Mouse (Mus musculus) neural tube, embryonic 14.5 days (tissue): ENCODE results near the gene Olfr1290. TPM values are rescaled to one million over a fixed set of nuclear protein-coding genes. Genes with fewer than 3 reads are reported as not detected.

Source experiments
- ATAC-seq: fragments of 200-750 bp; cut with Nextera tagmentation; 2 replicates; pipeline ENCODE4 v1.8.0; 2017; ENCODE audit warnings: low read depth, mild to moderate bottlenecking, moderate TSS enrichment, moderate library complexity
- H3K27ac ChIP-seq: fragments of 300-500 bp; sonication (generic); 2 replicates; pipeline ENCODE4 v1.5.1; 2014; ENCODE audit warnings: low read depth, mild to moderate bottlenecking, control low read depth, low read length, moderate library complexity, mixed read lengths
- H3K27me3 ChIP-seq: fragments of 300-500 bp; sonication (generic); 2 replicates; pipeline ENCODE4 v1.6.1; 2014; ENCODE audit warnings: low read length; ENCODE audit not compliant: control insufficient read depth, insufficient read depth
- H3K36me3 ChIP-seq: fragments of 300-500 bp; sonication (generic); 2 replicates; pipeline ENCODE4 v1.6.1; 2014; ENCODE audit warnings: low read length, mixed read lengths; ENCODE audit not compliant: control insufficient read depth, insufficient read depth
- H3K4me1 ChIP-seq: fragments of 300-500 bp; sonication (generic); 2 replicates; pipeline ENCODE4 v1.6.1; 2014; ENCODE audit warnings: low read length; ENCODE audit not compliant: control insufficient read depth, insufficient read depth
- H3K4me2 ChIP-seq: fragments of 300-500 bp; sonication (generic); 2 replicates; pipeline ENCODE4 v1.6.1; 2014; ENCODE audit warnings: mild to moderate bottlenecking, low read depth, low read length, control low read depth
- H3K4me3 ChIP-seq: fragments of 300-500 bp; sonication (generic); 2 replicates; pipeline ENCODE4 v1.5.1; 2014; ENCODE audit warnings: low read depth, low read length, control low read depth, mixed read lengths
- H3K9ac ChIP-seq: fragments of 300-500 bp; sonication (generic); replicated peaks from 2 replicates; pipeline ENCODE4 v1.6.1; 2014; ENCODE audit warnings: low read depth, mild to moderate bottlenecking, control low read depth, low read length, mixed read lengths
- H3K9me3 ChIP-seq: fragments of 300-500 bp; sonication (generic); 2 replicates; pipeline ENCODE4 v1.6.1; 2016; ENCODE audit warnings: low read length; ENCODE audit not compliant: control insufficient read depth
- WGBS: fragments of 180-500 bp; shearing (Covaris S2); extraction: QIAGEN DNeasy Blood & Tissue Kit; methylation state at CpG from one replicate; pipeline ENCODE4 v1.1.7; 2014; 5-methylcytosine and 5-hydroxymethylcytosine counted together
- polyA plus RNA-seq: library from polyadenylated mRNA; unstranded; fragments of >200 nt; fragmentation: Nextera tagmentation; extraction: Ambion mirVana; gene quantifications from 2 replicates; pipeline ENCODE4 v1.2.1, GENCODE M21; 2014

The Olfr1290 gene
- polyA plus RNA-seq = not detected in 2 replicates

GRCm38 (mm10) chr2:111493729-111494128 is at the start of gene Olfr1290:
Gene Olfr1290, minus strand, starts transcription at chr2:111493829.
- H3K27me3 ChIP-seq = no peaks in the 10 kb centered on the region
- no peak within 1 kb of the TSS for H3K27ac ChIP-seq
- H3K9ac ChIP-seq = no peak within 1 kb of the TSS
- H3K4me1 ChIP-seq = no peaks in the 10 kb centered on the region
- H3K4me2 ChIP-seq = no peak within 1 kb of the TSS
- H3K9me3 ChIP-seq = no peaks in the 10 kb centered on the region
- H3K4me3 ChIP-seq = no peak within 1 kb of the TSS
- ATAC-seq = no peak
- WGBS = 85% methylated on average over 5 of the region's 5 CpGs
- H3K36me3 ChIP-seq = no peaks in the 10 kb centered on the region

GRCm38 (mm10) chr2:111540191-111540590 is 46.6 kb upstream of the Olfr1290 start, which contains the start of gene Olfr1294:
Gene Olfr1294, minus strand, starts transcription at chr2:111540291.
- H3K27ac ChIP-seq = no peak within 1 kb of the TSS
- no peak within 1 kb of the TSS for H3K4me3 ChIP-seq
- no peak within 1 kb of the TSS for H3K9ac ChIP-seq
- H3K9me3 ChIP-seq = no peaks in the 10 kb centered on the region
- no peaks in the 10 kb centered on the region for H3K36me3 ChIP-seq
- H3K4me1 ChIP-seq = no peaks in the 10 kb centered on the region
- ATAC-seq = no peak
- no peak within 1 kb of the TSS for H3K4me2 ChIP-seq
- H3K27me3 ChIP-seq = no peaks in the 10 kb centered on the region
- WGBS = 59% methylated on average over 1 of the region's 1 CpGs

- no peak within 1 kb of the TSS for H3K27ac ChIP-seq
- H3K9ac ChIP-seq = no peak within 1 kb of the TSS
- H3K9me3 ChIP-seq = no peaks in the 10 kb centered on the region
- H3K4me3 ChIP-seq = no peak within 1 kb of the TSS
- H3K27me3 ChIP-seq = no peaks in the 10 kb centered on the region
- no peaks in the 10 kb centered on the region for H3K36me3 ChIP-seq
- WGBS = 82% methylated on average over 1 of the region's 1 CpGs
- no peaks in the 10 kb centered on the region for H3K4me1 ChIP-seq
- no peak for ATAC-seq
- H3K4me2 ChIP-seq = no peak within 1 kb of the TSS
Measured at GRCm38 (mm10) chr2:111524903-111525302, 31.3 kb upstream of the Olfr1290 start, which contains the start of gene Olfr1293-ps. Gene Olfr1293-ps, plus strand, starts transcription at chr2:111525203.

- 90% methylated on average over 10 of the region's 10 CpGs for WGBS
Measured at GRCm38 (mm10) chr2:111517451-111517850, 23.8 kb upstream of the Olfr1290 start.

GRCm38 (mm10) chr2:111496880-111497279 is 3.3 kb upstream of the Olfr1290 start, which contains the start of gene Olfr1291-ps1:
Gene Olfr1291-ps1, plus strand, starts transcription at chr2:111497180.
- Histone ChIP-seq H3K4me2 (no peak within 1 kb of the TSS), H3K27ac (no peak within 1 kb of the TSS), H3K27me3 (no peaks in the 10 kb centered on the region), H3K4me1 (no peaks in the 10 kb centered on the region), H3K9ac (no peak within 1 kb of the TSS), H3K36me3 (no peaks in the 10 kb centered on the region), H3K4me3 (no peak within 1 kb of the TSS), H3K9me3 (no peaks in the 10 kb centered on the region)
- no peak for ATAC-seq
- 88% methylated on average over 3 of the region's 3 CpGs for WGBS

More at GRCm38 (mm10) chr2:111517451-111517850, 23.8 kb upstream of the Olfr1290 start:
- no peak overlapping the region for H3K27ac ChIP-seq
- no peaks in the 10 kb centered on the region for H3K9me3 ChIP-seq
- no peak for ATAC-seq
- H3K9ac ChIP-seq = no peak overlapping the region
- no peaks in the 10 kb centered on the region for H3K27me3 ChIP-seq
- H3K4me3 ChIP-seq = no peak overlapping the region
- H3K4me1 ChIP-seq = no peaks in the 10 kb centered on the region
- H3K36me3 ChIP-seq = no peaks in the 10 kb centered on the region
- no peak overlapping the region for H3K4me2 ChIP-seq

- 85% methylated on average over 1 of the region's 1 CpGs for WGBS
- H3K4me3 ChIP-seq = no peak within 1 kb of the TSS
- no peak within 1 kb of the TSS for H3K4me2 ChIP-seq
- H3K36me3 ChIP-seq = no peaks in the 10 kb centered on the region
- no peak for ATAC-seq
- H3K9me3 ChIP-seq = no peaks in the 10 kb centered on the region
- no peaks in the 10 kb centered on the region for H3K27me3 ChIP-seq
- H3K9ac ChIP-seq = no peak within 1 kb of the TSS
- no peaks in the 10 kb centered on the region for H3K4me1 ChIP-seq
- H3K27ac ChIP-seq = no peak within 1 kb of the TSS
Measured at GRCm38 (mm10) chr2:111480519-111480918, 13.1 kb downstream of the Olfr1290 start, which contains the start of gene Olfr1289. Gene Olfr1289, plus strand, starts transcription at chr2:111480819.

- no peak for ATAC-seq
- Histone ChIP-seq H3K27me3 (no peaks in the 10 kb centered on the region), H3K27ac (no peak within 1 kb of the TSS), H3K36me3 (no peaks in the 10 kb centered on the region), H3K4me3 (no peak within 1 kb of the TSS), H3K4me1 (no peaks in the 10 kb centered on the region), H3K4me2 (no peak within 1 kb of the TSS), H3K9ac (no peak within 1 kb of the TSS), H3K9me3 (no peaks in the 10 kb centered on the region)
- WGBS = 91% methylated on average over 1 of the region's 1 CpGs
Measured at GRCm38 (mm10) chr2:111473801-111474200, 19.8 kb downstream of the Olfr1290 start, which contains the start of gene Olfr1288. Gene Olfr1288, plus strand, starts transcription at chr2:111474101.

GRCm38 (mm10) chr2:111448842-111449241 is 44.8 kb downstream of the Olfr1290 start, which contains the start of gene Olfr1287:
Gene Olfr1287, plus strand, starts transcription at chr2:111449142.
- no peaks in the 10 kb centered on the region for H3K9me3 ChIP-seq
- H3K4me1 ChIP-seq = no peaks in the 10 kb centered on the region
- H3K27ac ChIP-seq = no peak within 1 kb of the TSS
- WGBS = 82% methylated on average over 1 of the region's 1 CpGs
- H3K9ac ChIP-seq = no peak within 1 kb of the TSS
- no peak for ATAC-seq
- H3K27me3 ChIP-seq = no peaks in the 10 kb centered on the region
- H3K36me3 ChIP-seq = no peaks in the 10 kb centered on the region
- H3K4me3 ChIP-seq = no peak within 1 kb of the TSS
- H3K4me2 ChIP-seq = no peak within 1 kb of the TSS
